Mouse (Mus musculus) hindbrain, postnatal 0 days (tissue): ENCODE results near the gene Rnf157. TPM values are rescaled to one million over a fixed set of nuclear protein-coding genes. Genes with fewer than 3 reads are reported as not detected.

Source experiments
- ATAC-seq: fragments of 200-750 bp; cut with Nextera tagmentation; 2 replicates; pipeline ENCODE4 v1.8.0; 2017; ENCODE audit warnings: mild to moderate bottlenecking, moderate TSS enrichment, moderate library complexity
- DNase-seq: peaks from one replicate; pipeline ENCODE4 v3.0.0-alpha.2; 2015; ENCODE audit warnings: low spot score
- H3K27ac ChIP-seq: fragments of 300-500 bp; sonication (generic); 2 replicates; pipeline ENCODE4 v1.5.1; 2014; ENCODE audit warnings: mild to moderate bottlenecking
- H3K27me3 ChIP-seq: fragments of 300-500 bp; sonication (generic); 2 replicates; pipeline ENCODE4 v1.6.1; 2014; ENCODE audit warnings: low read length, mixed read lengths; ENCODE audit not compliant: insufficient read depth
- H3K36me3 ChIP-seq: fragments of 300-500 bp; sonication (generic); 2 replicates; pipeline ENCODE4 v1.6.1; 2014; ENCODE audit warnings: low read length, mixed read lengths; ENCODE audit not compliant: insufficient read depth
- H3K4me1 ChIP-seq: fragments of 300-500 bp; sonication (generic); 2 replicates; pipeline ENCODE4 v1.6.1; 2014; ENCODE audit warnings: antibody characterized with exemption, low read length, mixed read lengths; ENCODE audit not compliant: insufficient read depth
- H3K4me2 ChIP-seq: fragments of 300-500 bp; sonication (generic); 2 replicates; pipeline ENCODE4 v1.6.1; 2014; ENCODE audit warnings: low read depth, mild to moderate bottlenecking, low read length, moderate library complexity, mixed read lengths
- H3K4me3 ChIP-seq: fragments of 300-500 bp; sonication (generic); 2 replicates; pipeline ENCODE4 v1.5.1; 2014; ENCODE audit warnings: low read length
- H3K9ac ChIP-seq: fragments of 300-500 bp; sonication (generic); replicated peaks from 2 replicates; pipeline ENCODE4 v1.6.1; 2014; ENCODE audit warnings: mild to moderate bottlenecking, low read length, moderate library complexity, mixed read lengths
- H3K9me3 ChIP-seq: fragments of 300-500 bp; sonication (generic); 2 replicates; pipeline ENCODE4 v1.6.1; 2016; ENCODE audit warnings: low read length, mixed read lengths
- CTCF ChIP-seq: IDR thresholded peaks from 2 replicates; pipeline ENCODE4 v1.5.1; 2016; ENCODE audit warnings: antibody characterized with exemption, control low read depth, low read depth
- WGBS: fragments of 180-500 bp; shearing (Covaris S2); extraction: QIAGEN DNeasy Blood & Tissue Kit; methylation state at CpG from one replicate; pipeline ENCODE4 v1.1.7; 2014; 5-methylcytosine and 5-hydroxymethylcytosine counted together
- polyA plus RNA-seq: library from polyadenylated mRNA; unstranded; fragments of >200 nt; fragmentation: Nextera tagmentation; extraction: Ambion mirVana; gene quantifications from 2 replicates; pipeline ENCODE4 v1.2.1, GENCODE M21; 2015
- total RNA-seq: library from RNA; depleted of rRNA; stranded (reverse); fragments of >200 nt; gene quantifications from 2 replicates; pipeline ENCODE4 v1.2.3, GENCODE M21; 2014

The Rnf157 gene
- total and polyA plus RNA-seq, 2 experiments from 2014 or later: 60.5 to 117 TPM

- H3K27me3 ChIP-seq: no peaks in the 10 kb centered on the region
- no peak overlapping the region for H3K4me3 ChIP-seq
- H3K4me1 ChIP-seq: no peaks in the 10 kb centered on the region
- H3K36me3 ChIP-seq: peaks cover 25% of the 10 kb centered on the region
- ATAC-seq (no peak), DNase-seq (no peak)
- no peaks in the 10 kb centered on the region for H3K9me3 ChIP-seq
- H3K27ac ChIP-seq: no peak overlapping the region
- WGBS: 37% methylated on average over 17 of the region's 17 CpGs
- no peak for TF ChIP-seq CTCF
- H3K4me2 ChIP-seq: no peak overlapping the region
- no peak overlapping the region for H3K9ac ChIP-seq
These were observed 58.3 kb downstream of the Rnf157 start for GRCm38 (mm10) chr11:116354521-116354920.

GRCm38 (mm10) chr11:116353535-116353934, 59.3 kb downstream of the Rnf157 start:
- no peak for TF ChIP-seq CTCF
- ATAC-seq (no peak), DNase-seq (no peak)
- Histone ChIP-seq H3K4me1 (no peaks in the 10 kb centered on the region), H3K9ac (no peak overlapping the region), H3K27ac (no peak overlapping the region), H3K9me3 (no peaks in the 10 kb centered on the region), H3K27me3 (no peaks in the 10 kb centered on the region), H3K4me2 (no peak overlapping the region), H3K4me3 (no peak overlapping the region), H3K36me3 (peaks cover 23% of the 10 kb centered on the region)
- 94% methylated on average over 8 of the region's 8 CpGs for WGBS

- H3K36me3 ChIP-seq: peaks cover 38% of the 10 kb centered on the region
- H3K9me3 ChIP-seq: no peaks in the 10 kb centered on the region
- H3K4me3 ChIP-seq: no peak overlapping the region
- TF ChIP-seq CTCF: peak; percentile 38
- no peak overlapping the region for H3K27ac ChIP-seq
- H3K4me1 ChIP-seq: no peaks in the 10 kb centered on the region
- no peak overlapping the region for H3K9ac ChIP-seq
- ATAC-seq: no peak
- H3K4me2 ChIP-seq: no peak overlapping the region
- WGBS: 93% methylated on average over 5 of the region's 5 CpGs
- no peaks in the 10 kb centered on the region for H3K27me3 ChIP-seq
- DNase-seq: no peak
These were observed 61.5 kb downstream of the Rnf157 start for GRCm38 (mm10) chr11:116351294-116351693.

GRCm38 (mm10) chr11:116347955-116348354, 64.9 kb downstream of the Rnf157 start:
- H3K27me3 ChIP-seq: no peaks in the 10 kb centered on the region
- TF ChIP-seq CTCF: no peak
- no peak overlapping the region for H3K4me2 ChIP-seq
- ATAC-seq (no peak), DNase-seq (no peak)
- no peaks in the 10 kb centered on the region for H3K4me1 ChIP-seq
- peaks cover 31% of the 10 kb centered on the region for H3K36me3 ChIP-seq
- WGBS: 69% methylated on average over 5 of the region's 5 CpGs
- H3K4me3 ChIP-seq: no peak overlapping the region
- H3K27ac ChIP-seq: no peak overlapping the region
- no peaks in the 10 kb centered on the region for H3K9me3 ChIP-seq
- no peak overlapping the region for H3K9ac ChIP-seq

- TF ChIP-seq CTCF: no peak
- WGBS: 85% methylated on average over 7 of the region's 7 CpGs
- H3K36me3 ChIP-seq: peaks cover 29% of the 10 kb centered on the region
- H3K9ac ChIP-seq: no peak overlapping the region
- DNase-seq (no peak), ATAC-seq (no peak)
- H3K9me3 ChIP-seq: no peaks in the 10 kb centered on the region
- H3K27ac ChIP-seq: no peak overlapping the region
- no peaks in the 10 kb centered on the region for H3K27me3 ChIP-seq
- H3K4me1 ChIP-seq: 0 out of 2 replicates have a peak, but pooled peaks cover 4% of the 10 kb centered on the region
- no peak overlapping the region for H3K4me3 ChIP-seq
- H3K4me2 ChIP-seq: no peak overlapping the region
These were observed 65.8 kb downstream of the Rnf157 start for GRCm38 (mm10) chr11:116347012-116347411.

- WGBS: 44% methylated on average over 25 of the region's 25 CpGs
- Histone ChIP-seq H3K9me3 (no peaks in the 10 kb centered on the region), H3K9ac (no peak overlapping the region), H3K36me3 (peaks cover 12% of the 10 kb centered on the region), H3K4me1 (0 out of 2 replicates have a peak, but pooled peaks cover 7% of the 10 kb centered on the region), H3K27me3 (no peaks in the 10 kb centered on the region), H3K27ac (peak overlapping the region; percentile 71), H3K4me2 (no peak overlapping the region), H3K4me3 (no peak overlapping the region)
- ATAC-seq (peak; percentile 87), DNase-seq (peak; percentile 76)
- TF ChIP-seq CTCF: peak; percentile 15; the same call in 1 of the 2 replicates
These were observed 70.6 kb downstream of the Rnf157 start for GRCm38 (mm10) chr11:116342069-116342791.

GRCm38 (mm10) chr11:116337531-116337930, 75.3 kb downstream of the Rnf157 start:
- Histone ChIP-seq H3K4me2 (no peak overlapping the region), H3K4me3 (no peak overlapping the region), H3K9ac (no peak overlapping the region), H3K9me3 (no peaks in the 10 kb centered on the region), H3K27ac (no peak overlapping the region), H3K36me3 (no peaks in the 10 kb centered on the region), H3K4me1 (peaks cover 29% of the 10 kb centered on the region), H3K27me3 (no peaks in the 10 kb centered on the region)
- WGBS: 87% methylated on average over 6 of the region's 6 CpGs
- DNase-seq (no peak), ATAC-seq (no peak)
- no peak for TF ChIP-seq CTCF
